Mouse (Mus musculus) layer of hippocampus, postnatal 25 days (tissue): ENCODE data around the gene Kctd14. TPM values are rescaled to one million over a fixed set of nuclear protein-coding genes. Genes with fewer than 3 reads are reported as not detected.

Experiments
- total RNA-seq, 2 experiments: library from RNA; stranded (reverse); gene quantifications; 2 replicates each; pipeline ENCODE4 v1.2.3; 2021

The Kctd14 gene
- total RNA-seq, 2 experiments from 2014 or later: 3.9 to 4.1 TPM

Other genes with a start within 250 kb of the Kctd14 start
- 10 to 100 TPM; 11.5 to 14.0 TPM for gene Usp35, start 119.3 kb upstream of the Kctd14 start, total RNA-seq
- 10 to 100 TPM; 10.5 to 14.8 TPM for gene Kctd21, start 119.0 kb upstream of the Kctd14 start, total RNA-seq
- gene Alg8, start 79.7 kb upstream of the Kctd14 start, total RNA-seq: 10 to 100 TPM; 10.7 to 11.1 TPM
- gene Ndufc2, start 51.3 kb upstream of the Kctd14 start, total RNA-seq: 100 to 1,000 TPM; 231 to 241 TPM
- gene Thrsp, start 33.6 kb upstream of the Kctd14 start, total RNA-seq: 10 to 100 TPM; 29.9 to 41.8 TPM
- 10 to 100 TPM; 27.0 to 31.4 TPM for gene Ints4, start 29.6 kb downstream of the Kctd14 start, total RNA-seq
- 10 to 100 TPM; 50.1 to 51.7 TPM for gene Aamdc, start 128.2 kb downstream of the Kctd14 start, total RNA-seq
- gene Rsf1, start 128.6 kb downstream of the Kctd14 start, total RNA-seq: 10 to 100 TPM; 38.9 to 48.7 TPM
- 10 to 100 TPM; 80.3 to 91.2 TPM for gene Clns1a, start 245.3 kb downstream of the Kctd14 start, total RNA-seq